Mouse (Mus musculus): ENCODE measurements around the gene Mybpc2.

Mybpc2 gene

GRCm38 (mm10) chr7:44485572-44486195 is 38.8 kb downstream of the Mybpc2 start:
- DNase-seq (ENCODE audit: low spot score in 2 of 2): no peak

- peak; percentile 78 to 90 for DNase-seq (ENCODE audit: low spot score in 2 of 2)
Measured at GRCm38 (mm10) chr7:44484841-44485571, 39.5 kb downstream of the Mybpc2 start.

GRCm38 (mm10) chr7:44484109-44484508 is 40.3 kb downstream of the Mybpc2 start:
- DNase-seq (ENCODE audit: low spot score in 2 of 2): no peak

GRCm38 (mm10) chr7:44482836-44483435 is 41.5 kb downstream of the Mybpc2 start:
- no peak for DNase-seq (ENCODE audit: low spot score in 2 of 2)

GRCm38 (mm10) chr7:44475046-44475614 is 49.3 kb downstream of the Mybpc2 start:
- no peak for DNase-seq (ENCODE audit: low spot score in 2 of 2)

- peak in 1 of 2 experiments; percentile 64 for DNase-seq (ENCODE audit: low spot score in 2 of 2)
Measured at GRCm38 (mm10) chr7:44474419-44474818, 50.0 kb downstream of the Mybpc2 start.

DNA sequence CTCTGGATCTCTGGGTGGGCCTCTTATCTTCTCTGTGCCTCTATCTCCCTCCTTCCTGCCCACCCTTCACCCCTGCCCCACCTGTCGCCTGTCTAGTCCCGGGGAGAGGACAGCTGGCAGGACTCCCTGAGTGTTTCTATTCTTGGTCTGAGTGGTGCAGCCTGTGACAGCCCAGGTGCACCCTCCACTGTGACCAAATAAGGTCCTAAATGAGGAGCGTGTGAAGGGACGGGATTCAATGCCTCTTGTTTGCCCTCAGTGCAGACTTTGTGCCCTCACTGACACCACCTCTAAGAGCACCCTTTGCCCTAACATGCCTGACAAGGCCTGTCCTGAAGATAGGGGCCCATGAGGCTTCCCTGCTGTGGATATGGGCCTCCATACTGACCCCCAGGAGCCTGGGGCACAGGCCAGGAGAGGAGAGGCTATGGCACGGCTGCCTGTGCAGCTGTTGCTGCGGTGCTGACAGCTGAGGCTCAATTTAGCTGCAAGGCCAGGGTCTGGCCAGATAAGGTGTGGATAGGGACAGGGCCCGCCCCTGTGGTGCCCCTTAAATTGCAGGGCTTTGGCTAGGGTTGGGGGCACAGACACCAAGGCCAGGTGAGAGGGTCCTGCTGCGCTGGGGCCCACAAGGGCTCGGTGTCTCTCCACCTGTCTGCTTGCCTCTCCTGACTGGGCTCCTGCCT is 51.4 kb downstream of the Mybpc2 start:
- DNase-seq (ENCODE audit: low spot score in 2 of 2): peak in 1 of 2 experiments; percentile 62

GRCm38 (mm10) chr7:44472558-44472885 is 51.9 kb downstream of the Mybpc2 start:
- no peak for DNase-seq (ENCODE audit: low spot score in 2 of 2)

DNA sequence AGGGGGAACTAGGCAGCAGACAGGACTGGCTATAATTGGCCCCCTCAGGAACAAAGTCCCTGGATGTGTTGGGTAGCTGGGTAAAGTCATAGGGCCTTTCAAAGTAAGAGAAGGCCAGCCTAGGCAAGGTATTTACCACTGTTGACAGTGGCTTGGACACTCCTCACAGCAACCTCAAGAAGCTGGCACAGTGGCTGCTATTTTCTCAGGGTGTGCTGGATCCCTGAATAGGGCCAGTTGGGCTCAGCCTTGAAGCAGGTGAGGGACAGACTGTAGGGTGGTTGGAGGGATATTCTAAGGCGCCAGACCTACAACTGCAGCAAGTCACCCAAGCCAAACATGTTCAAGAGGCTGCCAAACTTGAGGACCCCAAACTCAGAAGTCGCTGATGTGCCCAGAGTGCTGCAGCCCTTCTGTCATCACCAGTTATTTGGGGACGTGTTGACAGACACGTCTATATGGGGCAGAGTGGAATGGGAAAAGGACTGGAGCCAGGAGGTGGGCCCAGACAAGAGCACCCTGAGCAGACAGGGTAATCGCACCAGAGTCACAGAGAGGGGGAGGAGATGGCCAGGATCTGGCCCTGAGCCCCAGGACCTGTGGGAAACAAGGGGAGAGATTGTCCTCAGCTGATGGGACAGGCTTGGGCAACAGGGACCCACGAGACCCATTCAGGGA is 52.4 kb downstream of the Mybpc2 start:
- DNase-seq (ENCODE audit: low spot score in 2 of 2): peak in 1 of 2 experiments; percentile 57

- peak in 1 of 2 experiments; percentile 64 for DNase-seq (ENCODE audit: low spot score in 2 of 2)
Measured at GRCm38 (mm10) chr7:44470696-44471612, 53.5 kb downstream of the Mybpc2 start.

DNA sequence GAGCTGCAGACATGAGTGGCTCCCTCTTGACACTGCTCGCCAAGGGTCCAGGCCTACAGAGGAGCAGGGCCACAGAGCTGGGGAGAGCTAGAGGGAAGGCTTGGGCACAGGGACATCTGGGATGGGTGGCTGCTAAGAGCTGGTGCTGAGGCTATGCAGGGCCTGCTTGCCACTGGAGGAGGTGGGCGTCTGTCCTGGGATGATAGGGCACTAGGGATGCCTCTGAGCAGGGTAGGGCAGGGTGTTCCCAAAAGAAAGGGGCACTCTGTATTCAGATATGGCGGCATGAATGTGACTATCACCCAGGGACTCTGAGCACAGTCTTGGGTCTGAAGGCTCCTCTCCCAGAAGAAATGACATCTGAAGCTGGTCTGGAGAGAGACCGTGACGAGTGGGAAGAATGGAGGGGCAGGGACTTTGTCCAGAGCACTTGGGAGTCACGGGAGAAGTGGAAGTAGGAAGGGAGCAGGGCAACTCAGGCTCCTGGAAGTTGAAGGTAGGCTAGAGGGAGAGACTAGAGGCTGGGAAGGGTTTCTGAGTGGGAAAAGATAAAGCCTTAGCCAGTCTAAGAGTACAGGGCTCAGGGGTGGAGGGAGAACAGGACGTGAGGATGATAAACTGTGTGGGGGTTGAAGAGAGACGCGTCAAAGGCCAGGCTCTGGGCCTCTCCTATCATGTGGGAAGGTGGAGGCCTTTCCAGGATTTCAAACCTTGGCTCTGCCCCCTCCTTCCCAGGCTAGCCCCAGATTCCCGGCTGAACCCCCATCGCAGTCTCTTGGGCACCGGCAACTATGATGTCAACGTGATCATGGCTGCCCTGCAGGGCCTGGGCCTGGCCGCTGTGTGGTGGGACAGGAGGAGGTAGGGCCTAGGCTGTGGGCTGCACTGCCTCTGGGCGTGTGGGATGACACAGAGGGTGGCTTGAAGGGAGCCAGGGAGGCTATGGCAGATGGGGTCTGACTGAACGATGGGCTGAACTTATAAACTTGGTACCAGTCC is 54.5 kb downstream of the Mybpc2 start:
- peak; percentile 60 to 72 for DNase-seq (ENCODE audit: low spot score in 2 of 2)

DNA sequence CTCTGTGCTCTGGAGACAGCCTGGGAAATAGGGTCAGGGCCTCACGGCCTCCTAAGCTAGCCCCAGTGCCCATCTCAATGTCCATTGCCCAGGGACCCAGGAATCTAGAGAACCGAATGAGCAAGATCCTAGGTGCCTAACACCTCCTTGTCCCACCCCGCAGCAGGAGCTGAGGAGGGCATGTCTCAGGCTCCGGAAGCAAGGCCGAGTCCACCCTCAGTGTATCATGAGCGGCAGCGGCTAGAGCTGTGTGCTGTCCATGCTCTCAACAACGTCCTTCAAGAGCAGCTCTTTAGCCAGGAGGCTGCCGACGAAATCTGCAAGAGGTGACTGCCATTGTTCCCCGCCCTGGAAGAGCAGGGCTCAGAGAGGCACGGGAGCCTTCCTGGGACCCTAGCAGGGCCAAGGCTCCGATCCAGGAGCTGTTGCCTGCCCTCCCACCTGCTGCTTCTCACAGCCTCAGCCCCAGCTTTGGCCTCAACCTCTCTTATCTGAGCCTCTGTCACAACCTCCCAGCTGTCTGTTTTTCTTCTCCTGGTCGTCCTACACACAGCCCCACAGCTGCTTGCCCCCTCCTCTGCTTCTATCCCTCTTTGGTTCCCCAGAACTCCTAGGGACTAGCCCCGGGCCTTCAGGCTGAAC is 55.7 kb downstream of the Mybpc2 start:
- DNase-seq (ENCODE audit: low spot score in 2 of 2): peak in 1 of 2 experiments; percentile 72

DNA sequence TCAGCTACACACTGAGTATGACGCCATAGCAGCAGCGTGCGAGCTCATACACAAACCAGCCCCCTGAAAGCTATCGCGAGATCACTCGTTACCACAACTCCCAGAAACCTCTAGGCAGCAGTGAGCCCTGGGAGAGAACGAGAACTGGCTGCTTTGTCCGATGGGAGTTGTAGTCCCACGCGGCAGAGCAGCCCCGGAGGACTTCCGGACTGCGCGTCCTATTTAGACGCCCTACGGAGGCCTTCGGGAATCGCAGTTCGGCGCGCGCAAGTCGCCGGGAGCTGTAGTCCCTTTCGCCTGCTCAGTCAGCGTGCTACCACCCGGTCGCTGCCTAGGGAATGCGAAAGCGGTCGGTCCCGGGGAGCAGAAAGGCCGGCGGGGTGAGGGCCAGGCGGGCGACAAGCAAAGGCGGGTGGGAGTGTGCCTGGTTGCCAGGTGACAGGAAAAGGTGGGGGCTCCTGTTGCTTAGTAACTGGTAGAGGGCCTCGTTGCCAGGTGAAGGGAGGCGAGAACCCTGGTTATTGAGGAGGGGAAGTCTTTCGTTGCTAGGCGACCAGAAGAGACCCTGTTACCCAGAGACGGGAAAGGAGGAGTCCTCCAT is 56.5 kb downstream of the Mybpc2 start, which contains the start of gene Josd2:
Josd2 (plus strand) TSS at position 170 of the 601 bp plus-strand sequence.
- DNase-seq (ENCODE audit: low spot score in 2 of 2): peak; percentile 88 to 92

DNA sequence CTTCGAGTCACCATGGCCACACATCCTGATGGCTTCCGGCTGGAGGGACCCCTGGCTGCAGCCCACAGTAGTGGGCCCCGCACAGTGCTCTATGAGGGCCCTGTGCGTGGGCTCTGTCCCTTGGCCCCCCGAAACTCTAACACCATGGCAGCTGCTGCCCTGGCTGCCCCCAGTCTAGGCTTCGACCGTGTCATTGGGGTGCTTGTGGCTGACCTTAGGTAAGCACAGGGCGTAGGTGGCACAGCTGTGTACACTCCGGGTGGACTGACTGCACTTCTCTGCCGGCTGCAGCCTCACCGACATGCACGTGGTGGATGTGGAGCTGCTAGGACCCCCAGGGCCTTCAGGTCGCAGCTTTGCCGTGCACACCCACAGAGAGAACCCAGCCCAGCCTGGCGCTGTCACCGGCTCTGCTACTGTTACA is 57.6 kb downstream of the Mybpc2 start:
- peak in 1 of 2 experiments; percentile 67 for DNase-seq (ENCODE audit: low spot score in 2 of 2)

DNA sequence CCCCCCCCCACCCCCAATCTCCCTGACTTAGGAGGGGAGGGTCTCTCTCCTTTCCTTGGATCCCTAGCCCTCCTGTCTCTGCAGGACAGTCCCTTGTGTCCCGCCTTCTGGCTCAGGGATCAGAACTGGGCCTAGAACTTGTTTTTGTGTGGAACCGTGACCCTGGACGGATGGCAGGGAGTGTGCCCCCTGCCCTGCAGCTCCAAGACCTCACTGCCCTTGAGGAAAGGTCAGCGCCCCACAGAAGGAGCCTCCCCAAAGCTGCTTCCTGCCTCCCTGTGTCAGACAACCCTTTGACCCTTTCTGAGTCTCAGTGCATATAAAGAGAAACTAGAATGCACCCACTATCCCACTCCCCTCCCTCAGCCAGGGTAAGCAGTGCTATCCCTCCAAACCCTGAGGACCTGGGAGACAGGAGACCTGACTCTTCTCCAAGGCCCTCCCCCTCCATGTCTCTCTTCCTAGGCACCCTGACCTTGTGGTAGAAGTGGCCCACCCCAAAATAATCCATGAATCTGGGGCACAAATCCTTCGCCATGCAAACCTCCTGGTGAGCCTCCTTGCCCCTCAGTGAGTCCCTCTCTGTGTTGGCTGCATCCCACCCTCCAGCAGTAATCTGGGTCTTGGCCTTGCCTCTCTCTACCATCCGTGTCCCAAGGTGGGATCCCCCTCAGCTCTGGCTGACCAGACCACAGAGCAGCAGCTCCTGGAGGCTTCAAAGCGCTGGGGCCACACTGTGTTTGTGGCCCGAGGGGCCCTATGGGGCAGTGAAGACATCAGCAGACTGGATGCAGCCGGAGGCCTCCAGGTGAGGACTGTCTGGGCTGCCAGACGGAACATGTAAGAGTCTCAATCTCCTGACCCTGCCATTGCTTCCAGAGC is 58.2 kb downstream of the Mybpc2 start:
- peak in 1 of 2 experiments; percentile 66 for DNase-seq (ENCODE audit: low spot score in 2 of 2)

DNA sequence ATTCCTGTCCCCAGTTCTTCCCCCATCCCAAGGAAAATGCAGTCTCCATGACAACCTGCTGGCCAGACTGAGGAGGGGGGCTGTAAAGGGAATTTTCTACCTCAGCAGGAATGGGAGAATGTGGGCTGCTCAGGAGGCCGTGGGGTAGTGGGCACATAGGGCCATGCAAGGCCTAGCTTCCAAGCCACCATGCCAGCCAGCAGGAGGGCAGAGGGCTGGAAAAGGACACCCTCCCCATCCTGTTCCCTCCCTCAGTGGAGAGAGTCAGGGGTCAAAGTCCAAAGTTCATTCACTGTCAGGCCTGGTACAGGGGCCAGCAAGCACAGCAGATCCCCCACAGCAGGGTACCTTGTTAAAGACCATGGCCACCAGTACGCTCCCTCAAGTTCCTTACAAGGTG is 59.3 kb downstream of the Mybpc2 start, which contains the start of gene Aspdh:
Aspdh (plus strand) TSS at position 281 of the 400 bp plus-strand sequence.
- DNase-seq (ENCODE audit: low spot score in 2 of 2): peak in 1 of 2 experiments; percentile 58

DNA sequence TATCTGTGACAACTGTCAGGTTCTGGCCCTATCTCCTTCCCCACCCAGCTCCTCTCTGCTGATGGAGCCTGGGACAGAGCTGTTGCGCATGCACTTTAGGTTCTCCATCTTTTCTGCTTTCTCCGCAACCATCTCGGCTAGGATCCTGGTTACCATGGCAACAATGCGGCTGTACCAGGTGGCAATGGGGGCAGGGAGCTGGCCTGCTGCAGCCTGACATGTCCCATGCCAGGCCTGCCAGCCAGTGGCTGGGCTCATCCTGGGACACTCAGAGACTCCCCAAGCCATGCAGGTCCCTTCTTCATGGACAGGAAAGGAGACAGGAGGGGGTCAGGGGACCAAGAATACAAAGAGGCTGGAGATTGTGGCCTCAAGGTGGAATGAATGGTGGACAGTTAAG is 59.9 kb downstream of the Mybpc2 start:
- peak in 1 of 2 experiments; percentile 59 for DNase-seq (ENCODE audit: low spot score in 2 of 2)

All from spleen, postnatal 4 days (tissue).